Mouse (Mus musculus) stomach, postnatal 0 days (tissue): ENCODE data around the gene Olfr461. TPM values are rescaled to one million over a fixed set of nuclear protein-coding genes. Genes with fewer than 3 reads are reported as not detected.
"Not testable (repeated sequence)": the region's sequence is repeated elsewhere in the genome, so short reads cannot be mapped to it uniquely, and the experiment has no call there.

ENCODE experiments used
- ATAC-seq: fragments of 200-750 bp; cut with Nextera tagmentation; 2 replicates; pipeline ENCODE4 v1.8.0; 2017; ENCODE audit not compliant: low FRiP score, low TSS enrichment
- DNase-seq: peaks from one replicate; pipeline ENCODE4 v3.0.0-alpha.2; 2016; ENCODE audit warnings: low spot score
- H3K27ac ChIP-seq: fragments of 300-500 bp; sonication (generic); replicated peaks from 2 replicates; pipeline ENCODE4 v1.5.1; 2014; ENCODE audit warnings: mild to moderate bottlenecking, control low read depth
- H3K27me3 ChIP-seq: fragments of 300-500 bp; sonication (generic); 2 replicates; pipeline ENCODE4 v1.6.1; 2014; ENCODE audit warnings: low read length; ENCODE audit not compliant: control insufficient read depth, insufficient read depth
- H3K36me3 ChIP-seq: fragments of 300-500 bp; sonication (generic); 2 replicates; pipeline ENCODE4 v1.6.1; 2014; ENCODE audit warnings: low read length, mixed read lengths; ENCODE audit not compliant: control insufficient read depth, insufficient read depth
- H3K4me1 ChIP-seq: fragments of 300-500 bp; sonication (generic); replicated peaks from 2 replicates; pipeline ENCODE4 v1.6.1; 2014; ENCODE audit warnings: antibody characterized with exemption; ENCODE audit not compliant: control insufficient read depth, insufficient read depth
- H3K4me2 ChIP-seq: fragments of 300-500 bp; sonication (generic); replicated peaks from 2 replicates; pipeline ENCODE4 v1.6.1; 2014; ENCODE audit warnings: low read depth, mild to moderate bottlenecking, control low read depth, moderate library complexity
- H3K4me3 ChIP-seq: fragments of 300-500 bp; sonication (generic); 2 replicates; pipeline ENCODE4 v1.5.1; 2014; ENCODE audit warnings: low read depth, low read length, control low read depth
- H3K9ac ChIP-seq: fragments of 300-500 bp; sonication (generic); 2 replicates; pipeline ENCODE4 v1.6.1; 2014; ENCODE audit warnings: mild to moderate bottlenecking, low read length, control low read depth, mixed read lengths
- H3K9me3 ChIP-seq: fragments of 300-500 bp; sonication (generic); 2 replicates; pipeline ENCODE4 v1.6.1; 2016; ENCODE audit warnings: low read length; ENCODE audit not compliant: control insufficient read depth
- CTCF ChIP-seq: IDR thresholded peaks from 2 replicates; pipeline ENCODE4 v1.5.1; 2016; ENCODE audit warnings: antibody characterized with exemption, low read depth, mild to moderate bottlenecking, moderate library complexity
- EP300 ChIP-seq: optimal IDR thresholded peaks from 2 replicates; pipeline ENCODE3; 2016; ENCODE audit warnings: antibody characterized with exemption
- WGBS: fragments of 180-500 bp; shearing (Covaris S2); extraction: QIAGEN DNeasy Blood & Tissue Kit; methylation state at CpG from one replicate; pipeline ENCODE4 v1.1.7; 2014; 5-methylcytosine and 5-hydroxymethylcytosine counted together
- polyA plus RNA-seq: library from polyadenylated mRNA; unstranded; fragments of >200 nt; fragmentation: Nextera tagmentation; extraction: Ambion mirVana; gene quantifications from 2 replicates; pipeline ENCODE4 v1.2.1, GENCODE M21; 2015

Olfr461 gene
- polyA plus RNA-seq: 0.04 TPM in 1 of 2 replicates, not detected in the other

DNA sequence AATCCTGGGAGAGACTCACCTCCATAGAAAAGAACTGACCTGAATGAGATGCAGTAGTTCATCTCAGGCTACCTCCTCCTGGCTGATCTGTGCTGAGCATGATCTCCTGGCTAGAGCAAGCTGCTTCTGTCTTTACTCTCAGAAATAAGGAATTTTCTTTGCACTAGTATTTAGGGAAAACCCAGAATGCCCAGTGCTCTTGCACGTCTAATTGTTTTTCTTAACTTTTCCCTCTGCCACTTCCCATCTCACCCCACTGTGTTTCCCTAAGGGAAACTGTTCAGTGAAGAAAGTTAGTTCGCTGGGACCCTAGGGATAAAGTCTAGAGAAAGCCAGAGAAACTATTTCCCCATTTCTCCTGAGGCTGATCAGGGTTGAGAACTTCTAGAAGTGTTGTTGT, at the start of gene Olfr461:
TSS of gene Olfr461 (minus strand) at position 101 of the 400 bp plus-strand sequence.
- Histone ChIP-seq H3K9ac (no peak within 1 kb of the TSS), H3K27ac (no peak within 1 kb of the TSS), H3K9me3 (no peaks in the 10 kb centered on the region), H3K36me3 (no peaks in the 10 kb centered on the region), H3K4me1 (no peaks in the 10 kb centered on the region), H3K4me3 (no peak within 1 kb of the TSS), H3K27me3 (no peaks in the 10 kb centered on the region), H3K4me2 (no peak within 1 kb of the TSS)
- TF ChIP-seq CTCF: no peak
- no peak for TF ChIP-seq EP300
- DNase-seq: no peak
- WGBS: 75% methylated on average over 2 of the region's 2 CpGs
- no peak for ATAC-seq

DNA sequence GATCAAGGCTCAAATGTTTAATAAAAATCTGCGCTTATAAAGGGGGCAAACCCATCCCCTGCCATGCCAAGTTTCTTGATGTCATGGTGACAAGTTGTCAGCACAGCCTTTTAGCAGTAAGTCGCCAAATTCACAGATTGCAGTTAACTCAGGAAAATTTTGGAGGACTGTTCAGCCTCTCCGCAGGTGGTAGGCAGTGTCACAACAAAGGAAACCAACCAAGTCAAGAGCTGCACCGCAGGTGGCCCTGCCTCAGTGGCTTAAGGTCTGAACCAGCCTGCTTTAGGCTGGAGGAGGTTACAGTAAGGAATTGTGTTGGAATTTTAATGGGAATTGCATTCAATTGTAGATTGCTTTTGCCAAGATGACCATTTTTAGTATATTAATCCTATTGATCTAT, 43.7 kb upstream of the Olfr461 start:
- H3K9ac ChIP-seq, H3K27ac ChIP-seq, H3K27me3 ChIP-seq, DNase-seq, H3K9me3 ChIP-seq, ATAC-seq, H3K4me2 ChIP-seq, H3K4me3 ChIP-seq, H3K36me3 ChIP-seq, H3K4me1 ChIP-seq: not testable (repeated sequence)
- WGBS: 38% methylated on average over 4 of the region's 4 CpGs

DNA sequence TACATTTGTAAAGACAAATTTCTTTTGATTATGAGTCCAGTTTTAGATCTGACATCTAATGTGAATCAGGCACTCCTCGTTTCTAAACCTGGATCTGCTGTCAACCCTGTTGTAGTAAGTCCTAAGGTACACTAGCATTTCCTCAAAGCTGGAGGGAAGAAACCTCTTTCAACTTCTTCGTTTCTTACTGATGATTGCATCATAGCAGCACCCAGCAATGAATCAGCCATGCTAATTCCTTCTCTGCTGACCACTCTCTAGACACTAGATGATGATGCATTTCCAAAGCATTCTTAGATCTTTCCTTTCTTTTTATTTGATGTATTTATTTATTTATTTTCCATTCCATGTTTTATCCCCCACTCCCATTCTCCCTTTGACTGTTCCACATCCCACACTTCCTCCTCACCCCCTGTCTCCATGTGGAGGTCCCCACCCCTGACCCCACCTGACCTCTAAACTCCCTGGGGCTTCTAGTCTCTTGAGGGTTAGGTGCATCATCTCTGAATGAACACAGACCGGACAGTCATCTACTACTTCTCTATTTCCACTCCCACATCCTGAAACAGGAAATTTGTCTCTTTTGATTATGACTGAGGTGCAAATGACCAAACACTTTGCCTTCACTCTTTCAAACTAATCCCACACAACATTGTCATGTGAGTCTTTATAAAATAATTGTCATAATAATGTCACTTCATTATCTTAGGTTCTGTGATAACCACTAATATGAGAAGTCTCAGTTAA, 40.1 kb upstream of the Olfr461 start:
- Histone ChIP-seq H3K4me1 (no peaks in the 10 kb centered on the region), H3K9ac (no peak overlapping the region), H3K4me3 (no peak overlapping the region), H3K9me3 (no peaks in the 10 kb centered on the region), H3K27ac (no peak overlapping the region), H3K36me3 (no peaks in the 10 kb centered on the region), H3K27me3 (no peaks in the 10 kb centered on the region), H3K4me2 (no peak overlapping the region)
- 63% methylated on average over 3 of the region's 3 CpGs for WGBS
- TF ChIP-seq CTCF: no peak
- no peak for TF ChIP-seq EP300
- DNase-seq: no peak
- no peak for ATAC-seq

DNA sequence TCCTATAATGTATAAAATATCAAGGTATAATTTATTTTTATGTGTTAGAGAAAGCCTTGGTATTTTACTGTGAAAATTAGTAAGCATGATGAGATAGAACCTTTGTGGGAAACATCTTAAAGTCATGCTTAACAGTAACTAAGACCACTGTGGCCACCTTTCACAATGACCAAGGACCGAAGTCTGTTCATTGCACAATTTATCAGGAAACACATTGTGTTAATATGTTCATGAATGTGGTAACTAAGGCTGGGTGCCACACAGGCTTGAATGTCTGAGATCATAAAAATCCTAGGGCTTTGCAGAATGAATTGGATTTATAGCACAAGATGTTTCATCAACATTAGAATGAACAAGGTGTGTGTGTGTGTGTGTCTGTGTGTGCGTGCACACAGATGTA, 33.5 kb upstream of the Olfr461 start:
- Histone ChIP-seq H3K9ac (no peak overlapping the region), H3K27ac (no peak overlapping the region), H3K9me3 (no peaks in the 10 kb centered on the region), H3K4me3 (no peak overlapping the region), H3K4me1 (no peaks in the 10 kb centered on the region), H3K27me3 (no peaks in the 10 kb centered on the region), H3K36me3 (no peaks in the 10 kb centered on the region), H3K4me2 (no peak overlapping the region)
- no peak for TF ChIP-seq EP300
- TF ChIP-seq CTCF: no peak
- ATAC-seq (no peak), DNase-seq (no peak)
- WGBS: 95% methylated on average over 2 of the region's 2 CpGs

DNA sequence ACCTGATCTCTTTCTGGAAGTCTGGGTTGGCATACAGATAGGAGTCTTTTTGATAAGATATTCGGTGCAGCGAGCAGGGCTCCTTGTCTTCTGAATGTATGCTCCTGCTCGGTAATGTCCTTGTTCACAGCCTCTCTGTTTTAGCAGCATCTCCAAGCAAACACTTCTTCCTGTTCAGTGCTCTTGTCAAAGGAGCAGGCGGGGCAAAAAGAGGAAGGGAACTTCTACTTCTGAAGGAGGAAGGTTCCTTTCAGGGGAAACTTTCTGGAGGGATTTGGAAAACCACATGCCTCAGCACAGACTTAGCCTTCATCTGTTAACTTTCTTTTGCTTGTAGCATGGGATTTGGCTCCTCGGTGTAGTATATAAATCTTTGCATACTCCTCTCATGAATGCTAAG, 30.8 kb upstream of the Olfr461 start, which contains the start of gene Clec5a:
TSS of gene Clec5a (minus strand) at position 177 of the 400 bp plus-strand sequence.
- TF ChIP-seq EP300: no peak
- no peak for TF ChIP-seq CTCF
- Histone ChIP-seq H3K9ac (no peak within 1 kb of the TSS), H3K4me2 (no peak within 1 kb of the TSS), H3K27me3 (no peaks in the 10 kb centered on the region), H3K4me1 (no peaks in the 10 kb centered on the region), H3K27ac (no peak within 1 kb of the TSS), H3K36me3 (no peaks in the 10 kb centered on the region), H3K9me3 (no peaks in the 10 kb centered on the region), H3K4me3 (no peak within 1 kb of the TSS)
- 69% methylated on average over 5 of the region's 5 CpGs for WGBS
- DNase-seq (no peak), ATAC-seq (no peak)

DNA sequence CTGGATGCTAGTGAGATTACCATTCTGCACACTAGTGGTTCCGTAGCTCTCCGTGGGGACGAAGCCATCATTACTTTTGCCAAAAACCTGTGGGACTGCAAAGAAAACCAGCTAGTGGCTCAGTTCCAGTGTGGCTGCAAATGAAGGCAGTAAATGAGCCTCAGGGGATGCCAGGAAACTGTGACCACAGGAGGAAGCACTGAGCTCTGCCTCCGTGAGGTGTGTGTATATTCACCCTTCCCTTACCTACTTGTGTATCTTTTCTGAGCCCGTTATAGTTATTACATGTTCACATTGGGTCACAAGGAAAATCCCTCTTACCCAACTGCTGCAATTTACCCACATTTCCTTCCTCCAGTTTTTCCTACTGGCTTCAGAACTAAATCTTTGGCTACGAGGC, 29.5 kb upstream of the Olfr461 start:
- H3K27me3 ChIP-seq: no peaks in the 10 kb centered on the region
- H3K9me3 ChIP-seq: no peaks in the 10 kb centered on the region
- H3K36me3 ChIP-seq: no peaks in the 10 kb centered on the region
- no peak overlapping the region for H3K9ac ChIP-seq
- WGBS: 81% methylated on average over 6 of the region's 6 CpGs
- no peak overlapping the region for H3K4me3 ChIP-seq
- ATAC-seq (no peak), DNase-seq (no peak)
- no peak overlapping the region for H3K27ac ChIP-seq
- no peak overlapping the region for H3K4me2 ChIP-seq
- TF ChIP-seq CTCF: no peak
- TF ChIP-seq EP300: no peak
- no peaks in the 10 kb centered on the region for H3K4me1 ChIP-seq
